Mouse (Mus musculus): ENCODE measurements around the gene Havcr2. TPM values are rescaled to one million over a fixed set of nuclear protein-coding genes. Genes with fewer than 3 reads are reported as not detected.

Gene Havcr2
- total RNA-seq, 1 experiment from 2014 or later, result 2.1 TPM

Other genes starting within 250 kb of the Havcr2 start
- 0.35 and 0.37 TPM in 2 replicates for gene Fndc9, start 219.4 kb upstream of the Havcr2 start, total RNA-seq (2017)
- 113 and 121 TPM in 2 replicates for gene Cyfip2, start 142.1 kb upstream of the Havcr2 start, total RNA-seq (2017)
- 28.7 and 29.5 TPM in 2 replicates for gene Itk, start 65.4 kb upstream of the Havcr2 start, total RNA-seq (2017)
- 1.1 TPM in 1 of 2 replicates, not detected in the other for gene Fam71b, start 58.4 kb upstream of the Havcr2 start, total RNA-seq (2017)
- gene Med7, start 18.0 kb upstream of the Havcr2 start, total RNA-seq (2017), result 35.0 and 43.6 TPM in 2 replicates
- gene Gm12169, start 69.3 kb downstream of the Havcr2 start, total RNA-seq (2017), result not detected in 2 replicates
- gene BC053393, start 116.6 kb downstream of the Havcr2 start, total RNA-seq (2017), result not detected in 2 replicates
- not detected in 2 replicates for gene Dppa1, start 174.3 kb downstream of the Havcr2 start, total RNA-seq (2017)

Data from neutrophil, adult 5-6 weeks (primary cell).